Mouse (Mus musculus) embryo, embryonic 9.5 days (tissue): ENCODE results near the gene Slc13a5.
A peak's percentile ranks its signal among the peaks of the same experiment; 100 is the strongest.

Source experiments
- DNase-seq: peaks from one replicate; pipeline ENCODE4 v3.0.0-alpha.2; 2017; ENCODE audit errors: extremely low spot score

Gene Slc13a5

DNA sequence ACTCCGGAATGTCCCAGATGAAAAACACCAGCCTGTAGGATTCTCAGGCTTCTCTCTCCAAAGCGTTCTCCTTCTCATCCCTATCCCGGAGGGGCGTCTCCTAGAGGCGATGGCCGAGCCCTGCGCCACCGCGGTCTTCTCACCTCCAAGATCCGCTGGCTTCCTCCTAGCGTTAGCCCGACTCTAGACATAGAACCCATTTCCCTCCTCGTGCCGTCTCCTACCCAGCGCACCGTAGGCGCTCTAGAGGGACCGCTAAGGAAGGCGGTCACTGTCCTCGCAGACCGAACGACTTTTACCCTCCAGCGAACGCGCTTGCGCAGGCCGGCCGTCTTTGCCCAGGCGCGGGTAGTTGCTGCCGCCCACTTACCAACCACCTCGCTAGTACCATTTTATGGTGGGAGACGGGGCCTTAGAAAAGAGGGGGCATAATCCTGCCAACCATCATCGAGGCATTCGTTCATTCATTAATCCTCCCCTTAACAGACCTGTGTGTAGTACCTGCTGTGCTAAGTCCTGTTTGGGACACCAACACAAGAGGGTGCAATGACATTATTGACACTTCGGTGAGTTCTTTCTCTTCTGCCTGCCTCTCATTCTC is at the start of gene Slc13a5:
Gene Slc13a5, minus strand, starts transcription at position 263 of the 601 bp plus-strand sequence.
- DNase-seq = no peak

DNA sequence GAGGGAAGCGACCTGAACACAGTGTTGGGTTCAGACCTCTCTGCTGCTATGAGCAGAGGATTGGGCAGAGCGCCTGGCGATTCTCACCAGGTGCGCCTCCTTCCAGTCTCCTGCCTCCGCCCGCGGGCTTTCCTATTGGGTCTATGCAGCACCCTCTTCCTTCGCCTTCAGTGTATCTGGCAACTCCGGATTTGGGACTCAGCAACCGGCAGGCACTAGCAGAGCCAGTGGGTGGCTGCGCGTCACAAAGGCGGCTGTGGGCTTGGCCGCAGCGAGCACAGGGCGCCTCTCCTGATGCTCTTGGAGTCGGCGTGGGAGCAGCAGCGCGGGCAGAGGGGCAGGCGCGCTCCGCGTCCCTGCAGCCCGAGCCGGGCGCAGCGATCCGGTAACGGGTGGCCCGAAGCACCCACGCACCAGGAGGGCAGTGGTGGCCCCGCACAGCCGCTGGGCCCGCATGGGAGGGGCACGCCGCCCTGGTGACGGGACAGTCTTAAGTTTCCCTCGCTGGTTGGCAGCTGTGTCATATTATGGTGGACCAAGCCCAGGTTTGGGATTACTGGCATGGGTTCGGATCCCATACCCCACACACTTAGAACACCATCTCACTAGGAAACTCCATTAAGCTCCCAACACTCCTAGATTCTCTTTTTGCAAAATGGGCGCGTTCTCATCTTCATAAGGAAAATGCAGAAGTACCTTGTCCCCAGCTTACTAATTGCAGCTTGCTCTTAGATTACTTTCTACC is 47.3 kb upstream of the Slc13a5 start, which contains the start of gene Fbxo39:
Gene Fbxo39, plus strand, starts transcription at position 294 of the 745 bp plus-strand sequence.
- no peak for DNase-seq

DNA sequence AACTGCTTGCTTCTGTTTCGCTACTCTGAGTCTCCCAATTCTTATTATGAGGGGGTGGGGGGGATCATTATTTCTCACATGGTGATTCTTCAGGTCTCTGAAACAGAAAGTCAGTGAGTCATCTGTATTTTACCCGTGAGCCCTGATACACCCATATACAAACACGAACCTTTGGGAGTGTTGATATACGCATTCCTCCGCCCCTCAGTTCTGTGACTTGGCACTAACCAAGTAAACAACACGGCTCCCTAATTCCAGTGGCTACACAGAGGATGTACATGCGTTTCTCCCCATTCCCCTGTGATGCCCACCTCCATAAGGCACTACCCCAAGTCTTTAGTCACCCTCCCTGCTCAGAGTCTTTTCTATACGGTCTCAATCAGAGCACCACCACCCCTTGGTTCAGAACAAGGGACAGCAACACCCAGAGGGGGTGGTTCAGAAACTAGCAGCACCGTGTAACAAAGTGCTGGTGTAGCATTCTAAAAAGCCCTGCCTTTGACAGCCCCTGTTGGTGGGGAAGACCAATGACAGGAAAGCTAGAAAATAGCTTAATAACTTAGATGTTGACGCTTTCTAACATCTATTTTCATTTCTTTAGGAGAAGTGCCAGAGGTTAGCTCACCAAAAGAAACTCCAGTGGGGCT is 44.5 kb upstream of the Slc13a5 start:
- no peak for DNase-seq

DNA sequence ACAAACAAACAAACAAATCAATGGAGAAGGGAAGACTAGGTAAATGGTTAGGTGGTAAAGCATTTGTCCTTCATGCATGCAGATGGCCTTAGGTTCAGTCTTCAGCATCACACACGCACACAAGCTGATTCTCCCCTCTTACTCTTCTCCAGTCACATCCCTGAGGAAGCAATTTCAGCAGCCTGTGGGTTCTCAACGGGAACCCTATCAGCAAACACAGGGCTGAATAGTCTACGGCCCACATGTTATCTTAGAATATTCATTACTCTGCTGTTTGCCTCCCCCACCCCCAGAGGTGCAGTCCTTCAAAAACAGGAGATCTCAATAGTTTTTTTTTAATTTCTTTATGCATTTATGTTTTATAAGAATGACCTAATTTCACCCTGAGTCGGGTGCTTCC is 43.5 kb upstream of the Slc13a5 start:
- no peak for DNase-seq

- no peak for DNase-seq
Observed at GRCm38 (mm10) chr11:72308982-72309381, 42.0 kb upstream of the Slc13a5 start.

DNA sequence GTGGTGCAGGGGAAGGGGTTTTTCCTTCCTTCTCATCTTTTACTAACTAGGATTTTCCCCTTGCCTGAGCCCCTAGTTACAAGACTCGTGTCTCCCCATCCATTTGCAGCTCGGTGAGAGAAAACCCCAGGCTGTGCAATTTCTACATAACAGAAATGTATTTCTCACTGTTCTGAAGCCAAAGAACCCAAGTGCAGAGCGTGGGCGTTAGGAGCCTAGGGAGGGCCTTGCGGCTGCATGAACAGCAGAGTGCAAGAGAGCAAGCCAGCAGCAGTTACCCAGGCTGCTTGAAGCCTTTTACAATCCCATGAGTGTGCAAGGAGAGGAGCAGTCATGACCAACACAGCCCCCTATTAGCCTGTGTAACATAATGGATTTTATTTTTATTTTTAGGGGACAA is 40.4 kb upstream of the Slc13a5 start:
- DNase-seq = no peak

DNA sequence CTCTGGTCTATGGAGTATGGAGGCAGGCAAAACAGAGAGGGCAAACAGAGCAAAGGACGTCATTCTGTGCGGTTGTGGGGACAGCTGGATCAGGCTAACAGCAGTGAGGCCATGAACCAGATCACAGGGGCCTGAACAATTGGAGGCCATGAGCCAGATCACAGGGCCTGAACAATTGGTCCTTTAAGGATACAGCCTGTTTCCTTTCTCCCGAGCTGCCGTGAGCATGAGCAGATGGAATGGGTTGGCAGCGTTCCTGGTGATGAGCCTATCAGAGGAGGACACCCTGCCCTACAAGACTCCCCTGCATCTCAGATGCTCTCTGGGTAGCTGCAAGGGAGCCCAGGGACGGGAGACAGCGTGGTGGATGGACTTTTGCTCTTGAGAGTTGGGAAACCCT is 35.2 kb upstream of the Slc13a5 start:
- no peak for DNase-seq

DNA sequence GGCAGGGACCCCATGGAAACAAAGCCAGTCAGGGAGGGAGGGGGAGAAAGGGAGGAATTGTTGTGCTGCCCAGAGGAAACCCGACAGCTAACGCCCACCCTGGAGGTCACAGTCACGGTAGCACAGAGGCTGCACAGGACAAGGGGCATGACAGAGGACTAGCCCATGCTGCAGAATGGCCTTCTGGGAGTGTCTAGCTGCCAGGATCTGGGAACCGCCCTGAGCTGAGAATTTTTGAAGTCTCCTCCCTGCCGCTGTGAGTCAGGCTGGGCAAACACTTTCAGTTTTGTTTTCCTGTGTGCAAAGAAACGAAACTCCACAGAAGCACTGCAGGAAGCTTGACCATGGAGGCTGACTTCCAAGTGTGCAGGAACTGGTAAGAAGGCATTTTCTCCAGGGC is 34.3 kb upstream of the Slc13a5 start, which contains the start of gene Xaf1:
Gene Xaf1, plus strand, starts transcription at position 296 of the 400 bp plus-strand sequence.
- DNase-seq = peak; percentile 2

GRCm38 (mm10) chr11:72293116-72293515 is 26.1 kb upstream of the Slc13a5 start:
- DNase-seq = no peak

- DNase-seq = no peak
Observed at GRCm38 (mm10) chr11:72287543-72287942, 20.5 kb upstream of the Slc13a5 start.

GRCm38 (mm10) chr11:72287126-72287525 is 20.1 kb upstream of the Slc13a5 start:
- no peak for DNase-seq

GRCm38 (mm10) chr11:72286651-72287050 is 19.6 kb upstream of the Slc13a5 start:
- DNase-seq = no peak

GRCm38 (mm10) chr11:72285971-72286480 is 19.0 kb upstream of the Slc13a5 start:
- no peak for DNase-seq

DNA sequence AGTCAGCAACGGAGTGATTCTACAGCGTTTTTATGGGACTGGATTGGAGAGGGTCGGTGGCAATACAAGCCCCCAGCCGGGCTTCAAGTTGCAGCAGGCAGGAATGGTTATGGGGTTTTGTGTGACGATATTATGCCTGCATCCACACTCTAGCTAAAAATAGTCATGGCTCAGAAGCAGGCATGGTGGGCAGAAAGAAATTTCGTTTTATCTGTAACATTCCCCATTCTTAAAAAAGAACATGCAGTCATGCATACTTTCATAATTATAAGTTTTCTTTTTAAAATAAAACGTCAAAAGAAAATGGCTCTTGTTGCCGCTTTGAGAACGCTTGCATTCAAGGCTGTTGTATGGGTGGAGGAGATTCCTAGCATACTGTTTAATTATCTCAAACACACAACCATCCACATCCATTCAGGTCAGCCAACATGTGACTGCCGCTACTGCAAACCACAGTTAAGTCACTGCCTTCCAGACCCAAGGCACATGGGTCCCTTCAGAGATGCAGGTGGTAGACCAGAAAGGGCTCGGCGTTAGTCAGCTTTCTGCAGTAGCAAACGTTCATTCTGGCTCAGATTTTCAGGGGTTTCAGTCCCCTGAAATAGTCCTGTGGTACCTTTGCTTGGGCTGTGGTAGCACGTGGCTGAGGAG is 17.6 kb upstream of the Slc13a5 start:
- no peak for DNase-seq

DNA sequence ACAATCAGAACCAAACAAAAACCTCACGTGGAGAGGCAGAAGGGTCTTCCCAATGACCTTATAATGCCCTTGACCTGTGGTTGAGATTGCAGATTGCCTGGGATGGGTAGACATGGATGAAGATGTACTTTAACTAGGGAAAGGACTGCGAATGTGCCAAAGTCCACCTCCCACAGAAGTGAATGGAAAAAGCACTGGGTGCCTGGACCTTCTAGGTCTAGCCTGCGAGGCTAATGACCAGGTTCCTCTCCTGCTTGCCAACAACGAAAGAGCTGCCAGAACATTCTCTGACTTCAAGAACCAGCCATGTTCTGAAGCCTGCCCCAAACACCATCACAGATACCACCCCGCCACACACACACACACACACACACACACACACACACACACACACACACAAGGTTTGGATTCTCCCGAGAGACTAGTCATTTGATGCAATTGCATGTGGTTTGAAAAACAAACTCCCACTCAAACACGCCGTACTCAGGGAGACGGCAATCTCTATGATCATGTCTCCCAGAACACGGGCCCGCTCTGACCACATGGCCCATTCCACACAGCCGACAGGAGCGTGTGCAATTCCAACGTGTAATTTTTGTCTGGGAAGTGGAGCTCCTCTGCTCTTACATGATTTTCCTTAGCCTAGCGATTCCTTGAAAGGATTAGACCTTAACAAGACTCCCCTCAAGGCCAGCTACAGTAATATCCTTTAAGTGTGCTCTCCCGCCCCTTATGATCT is 16.6 kb upstream of the Slc13a5 start:
- DNase-seq = no peak

- DNase-seq = no peak
Observed at GRCm38 (mm10) chr11:72281852-72282400, 14.9 kb upstream of the Slc13a5 start.

GRCm38 (mm10) chr11:72281143-72281851 is 14.3 kb upstream of the Slc13a5 start:
- no peak for DNase-seq

DNA sequence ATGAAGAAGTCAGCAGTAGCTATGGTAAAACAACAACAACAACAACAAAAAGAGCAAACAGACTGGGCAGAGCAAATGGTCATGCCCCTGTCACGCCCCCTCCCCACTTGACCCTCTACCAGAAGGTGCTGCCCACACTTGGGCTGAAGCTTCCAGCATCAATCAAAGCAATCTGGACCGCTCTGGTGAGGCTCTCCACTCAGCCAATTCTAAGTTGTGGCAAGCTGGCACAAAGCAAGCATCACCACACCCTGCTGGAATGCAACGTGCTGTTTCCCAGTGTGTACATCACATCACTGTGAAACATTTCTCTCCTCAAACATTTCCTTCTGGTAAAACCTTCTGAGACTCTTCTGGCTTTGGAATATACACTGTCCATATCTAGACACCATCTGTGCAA is 6.3 kb upstream of the Slc13a5 start:
- no peak for DNase-seq

GRCm38 (mm10) chr11:72271761-72272160 is 4.7 kb upstream of the Slc13a5 start:
- DNase-seq = no peak

- DNase-seq = peak; percentile 70
Observed at GRCm38 (mm10) chr11:72266207-72266959, 639 bp downstream of the Slc13a5 start.
